Mouse (Mus musculus) megakaryocyte-erythroid progenitor cell, adult 5-6 weeks (primary cell): Measurements from ENCODE around the gene Akap12. TPM values are rescaled to one million over a fixed set of nuclear protein-coding genes. Genes with fewer than 3 reads are reported as not detected.

ENCODE experiments used
- ATAC-seq: replicated peaks from 2 replicates; pipeline ENCODE4 v1.8.0; 2016; ENCODE audit warnings: mild to moderate bottlenecking, inconsistent platforms; ENCODE audit not compliant: severe bottlenecking, poor library complexity, low FRiP score, low TSS enrichment
- total RNA-seq, 2 experiments: library from RNA; stranded (forward) in 1 of 2; stranded (reverse) in 1 of 2; fragments of 200-1000, 215-1000 nt in 1 of 2; fragments of >200 nt in 1 of 2; fragmentation: Nextera tagmentation in 1 of 2; gene quantifications; 2 replicates each; pipeline ENCODE4 v1.2.3; 2014 to 2017

Gene Akap12
- total RNA-seq, 2 experiments from 2014 or later = 0.09 to 3.9 TPM

DNA sequence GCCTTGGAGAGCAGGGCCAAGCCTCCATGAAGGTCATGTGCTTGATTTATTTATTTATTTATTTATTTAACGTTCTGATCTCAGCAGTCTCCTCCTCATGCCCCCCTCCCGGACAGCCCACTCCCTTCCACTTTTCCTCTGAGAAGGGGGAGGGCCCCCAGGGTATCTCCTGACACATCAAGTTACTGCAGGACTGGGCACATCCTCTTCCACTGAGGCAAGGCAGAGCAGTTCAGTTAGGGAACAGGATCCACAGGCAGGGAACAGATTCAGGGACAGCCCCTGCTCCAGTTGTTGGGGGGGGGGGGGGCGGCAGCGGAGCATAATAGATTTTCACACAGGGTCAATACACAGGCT, 80.9 kb downstream of the Akap12 start:
- ATAC-seq = no peak

- ATAC-seq = no peak
Measured at GRCm38 (mm10) chr10:4347591-4347990, 81.4 kb downstream of the Akap12 start.

GRCm38 (mm10) chr10:4354371-4355260, 88.4 kb downstream of the Akap12 start:
- ATAC-seq = no peak

DNA sequence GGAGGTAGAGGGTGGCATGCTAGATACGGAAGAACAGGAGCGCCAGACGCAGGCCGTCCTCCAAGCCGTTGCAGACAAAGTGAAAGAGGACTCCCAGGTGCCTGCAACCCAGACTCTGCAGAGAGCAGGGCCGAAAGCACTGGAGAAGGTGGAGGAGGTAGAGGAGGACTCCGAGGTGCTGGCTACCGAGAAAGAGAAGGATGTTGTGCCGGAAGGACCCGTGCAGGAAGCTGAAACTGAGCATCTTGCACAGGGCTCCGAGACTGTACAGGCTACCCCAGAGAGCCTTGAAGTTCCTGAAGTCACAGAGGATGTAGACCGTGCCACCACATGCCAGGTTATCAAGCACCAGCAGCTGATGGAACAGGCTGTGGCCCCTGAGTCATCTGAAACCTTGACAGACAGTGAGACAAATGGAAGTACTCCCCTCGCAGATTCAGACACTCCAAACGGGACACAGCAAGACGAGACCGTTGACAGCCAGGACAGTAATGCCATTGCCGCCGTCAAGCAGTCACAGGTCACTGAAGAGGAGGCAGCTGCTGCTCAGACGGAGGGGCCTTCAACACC, 89.8 kb downstream of the Akap12 start:
- ATAC-seq = 0 out of 2 replicates have a peak, but pooled peaks have one; percentile 26

- no peak for ATAC-seq
Measured at GRCm38 (mm10) chr10:4356640-4357039, 90.5 kb downstream of the Akap12 start.

- ATAC-seq = no peak
Measured at GRCm38 (mm10) chr10:4357435-4357834, 91.3 kb downstream of the Akap12 start.

GRCm38 (mm10) chr10:4364618-4365017, 98.4 kb downstream of the Akap12 start:
- no peak for ATAC-seq

- ATAC-seq = no peak
Measured at GRCm38 (mm10) chr10:4370105-4370504, 103.9 kb downstream of the Akap12 start.

- ATAC-seq = peak; percentile 73
Measured at GRCm38 (mm10) chr10:4372011-4372410, 105.8 kb downstream of the Akap12 start.

- ATAC-seq = no peak
Measured at GRCm38 (mm10) chr10:4373558-4373957, 107.4 kb downstream of the Akap12 start.

DNA sequence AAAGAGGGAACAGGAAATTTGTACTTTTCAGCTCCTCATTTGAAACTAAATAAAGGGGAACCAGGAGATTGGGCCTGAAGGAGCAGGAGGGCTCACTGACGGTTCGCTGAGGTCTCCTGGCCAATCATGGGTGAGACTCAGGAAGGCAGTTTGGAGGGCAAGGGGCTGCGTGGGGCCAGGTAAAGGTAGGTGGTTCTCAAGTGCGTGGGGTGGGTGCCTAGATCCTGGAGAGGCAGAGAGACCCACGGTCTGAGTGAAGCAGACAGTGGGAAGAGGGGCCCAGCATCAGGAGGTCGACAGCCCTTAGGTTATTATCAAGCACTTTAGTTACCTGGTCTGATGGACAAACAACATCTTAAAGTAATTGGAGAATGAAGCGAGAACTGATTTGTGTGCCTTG, 108.1 kb downstream of the Akap12 start:
- no peak for ATAC-seq

DNA sequence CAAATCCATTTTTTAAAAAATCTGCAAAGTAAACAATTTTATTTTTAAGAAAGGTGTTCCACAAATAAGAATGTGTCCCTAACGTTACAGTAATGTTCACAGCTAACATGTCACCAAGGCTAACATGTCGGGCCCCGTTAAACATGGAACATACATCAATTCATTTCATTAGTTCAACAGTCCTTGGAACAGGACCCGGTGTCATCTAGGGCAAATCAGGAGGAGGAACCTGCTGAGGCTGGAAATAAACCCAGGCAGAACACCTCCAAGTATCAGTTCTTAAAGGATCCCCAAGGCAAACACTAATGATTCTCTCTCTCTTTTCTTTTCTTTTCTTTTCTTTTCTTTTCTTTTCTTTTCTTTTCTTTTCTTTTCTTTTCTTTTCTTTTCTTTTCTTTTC, 108.6 kb downstream of the Akap12 start:
- no peak for ATAC-seq

DNA sequence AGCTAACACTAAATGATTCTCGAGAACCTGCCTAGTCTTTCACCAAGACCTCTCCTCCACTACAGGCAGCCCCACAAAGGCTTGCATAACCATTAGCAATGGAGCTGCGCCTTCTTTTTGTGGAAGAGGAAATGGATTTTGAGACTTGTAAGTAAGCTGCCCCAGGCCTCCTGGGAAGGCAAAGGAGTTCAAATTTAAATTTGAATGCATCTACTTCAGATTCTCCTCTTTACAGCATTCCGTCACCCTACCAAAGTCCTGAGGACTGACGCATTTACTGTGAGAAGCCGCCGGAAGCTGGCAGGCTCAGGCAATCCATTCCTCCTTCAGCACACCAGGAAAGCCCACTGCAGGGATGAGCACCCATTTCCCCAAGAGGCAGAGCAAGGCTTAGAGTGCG, 109.1 kb downstream of the Akap12 start:
- ATAC-seq = no peak

DNA sequence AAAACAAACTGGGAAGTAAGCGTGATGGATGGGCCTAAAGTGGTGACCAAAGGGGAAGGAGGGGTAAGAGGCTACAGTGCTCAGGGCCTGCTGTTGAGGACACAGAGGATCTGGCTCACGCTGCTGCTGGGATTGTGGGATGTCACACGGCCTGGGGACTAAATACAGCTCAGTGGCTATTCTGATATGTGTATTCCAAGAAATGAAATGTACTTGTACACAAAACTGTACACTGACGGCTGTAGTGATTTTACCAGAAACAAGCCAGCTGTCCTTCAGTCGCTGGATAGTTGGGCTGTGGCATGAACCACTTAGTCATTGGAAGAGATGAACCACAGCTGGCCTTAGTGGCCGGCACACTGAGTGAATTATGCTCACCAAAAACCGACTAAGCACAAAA, 110.3 kb downstream of the Akap12 start:
- no peak for ATAC-seq

GRCm38 (mm10) chr10:4376931-4377330, 110.8 kb downstream of the Akap12 start:
- ATAC-seq = no peak

- no peak for ATAC-seq
Measured at GRCm38 (mm10) chr10:4380748-4381147, 114.6 kb downstream of the Akap12 start.

- ATAC-seq = no peak
Measured at GRCm38 (mm10) chr10:4384244-4384643, 118.1 kb downstream of the Akap12 start.

DNA sequence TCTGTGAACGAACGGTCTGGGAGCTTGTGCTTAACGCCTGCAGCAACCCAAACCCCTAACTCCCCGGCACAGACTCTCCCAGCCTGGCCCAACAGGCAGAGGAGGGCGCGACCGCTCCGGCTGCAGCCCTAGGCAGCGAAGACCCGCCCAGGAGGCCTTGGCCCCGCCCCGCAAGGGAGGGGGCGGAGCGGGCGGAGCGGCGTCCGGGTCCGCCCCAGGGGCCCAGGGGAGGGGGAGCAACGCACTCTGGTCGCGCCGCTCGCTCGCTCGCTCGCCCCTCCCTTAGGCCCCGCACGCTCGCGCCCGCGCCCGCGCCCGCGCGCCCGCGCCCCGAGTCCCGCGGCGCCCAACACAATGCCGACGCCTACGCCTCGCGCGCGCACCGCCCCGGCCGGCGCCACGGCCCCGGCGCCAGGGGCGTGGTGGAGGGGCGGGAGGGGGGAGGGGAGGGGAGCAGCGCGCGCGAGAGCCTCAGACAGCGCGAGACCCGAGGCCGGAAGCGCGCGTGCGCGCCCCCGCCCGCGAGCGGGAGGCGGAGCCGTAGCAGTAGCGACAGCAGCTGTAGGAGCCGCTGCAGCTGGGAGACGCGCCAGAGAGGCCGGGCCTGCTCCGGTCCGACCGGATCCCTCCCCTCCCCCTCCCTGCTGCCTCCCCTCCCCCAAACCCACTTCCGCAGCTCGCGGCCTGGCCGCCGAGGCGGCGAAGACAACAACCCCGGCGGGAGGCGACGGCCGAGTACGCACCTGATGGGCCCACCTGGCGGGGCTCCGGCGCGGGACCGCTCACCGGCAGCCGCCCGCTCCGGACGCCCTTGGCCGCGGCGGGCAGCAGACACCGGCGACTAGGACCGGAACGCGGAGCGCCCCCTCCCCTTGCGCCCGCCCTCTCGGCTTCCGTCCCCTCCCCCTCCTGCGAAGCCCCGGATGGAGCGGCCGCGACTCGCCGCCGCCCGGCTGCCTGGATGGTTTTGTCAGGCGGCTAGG, 120.7 kb downstream of the Akap12 start:
- ATAC-seq = peak; percentile 84

- ATAC-seq = 0 out of 2 replicates have a peak, but pooled peaks have one; percentile 4
Measured at GRCm38 (mm10) chr10:4387701-4388383, 121.7 kb downstream of the Akap12 start, which contains the start of gene Zbtb2. Zbtb2 (minus strand) TSS chr10:4388108.
